Mouse (Mus musculus) CD4-positive, CD25-positive, alpha-beta regulatory T cell, adult 4 months (primary cell): ENCODE measurements around the gene Aurka. TPM values are rescaled to one million over a fixed set of nuclear protein-coding genes. Genes with fewer than 3 reads are reported as not detected.

Source experiments
- ATAC-seq: one replicate; pipeline ENCODE4 v1.8.0; 2017
- polyA plus RNA-seq, 2 experiments: library from polyadenylated mRNA; unstranded; fragments of 100-300 nt; shearing (Covaris generic); gene quantifications; one replicate each; pipeline ENCODE4 v1.2.1; 2017

The Aurka gene
- polyA plus RNA-seq, 2 experiments from 2014 or later, result 4.0 to 9.2 TPM

DNA sequence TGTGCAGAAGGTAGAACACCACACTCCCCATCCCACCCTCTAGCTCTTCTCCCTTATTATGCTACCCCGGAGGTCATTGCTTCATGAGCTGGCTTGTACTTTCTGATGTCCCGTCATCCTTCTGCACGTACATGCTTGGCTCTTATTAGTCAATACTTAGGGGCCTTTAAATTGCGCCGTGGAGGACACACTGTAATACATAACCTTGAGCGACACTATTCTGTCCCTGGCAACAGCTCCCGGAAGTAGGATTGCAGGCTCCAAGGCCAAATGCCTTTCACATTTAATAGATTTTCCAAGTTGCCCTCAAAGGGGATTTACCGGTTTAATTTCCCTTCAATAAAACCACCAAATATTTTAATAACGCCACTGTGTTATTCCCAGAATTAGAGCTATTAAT lies 58.6 kb downstream of the Aurka start:
- no peak for ATAC-seq

DNA sequence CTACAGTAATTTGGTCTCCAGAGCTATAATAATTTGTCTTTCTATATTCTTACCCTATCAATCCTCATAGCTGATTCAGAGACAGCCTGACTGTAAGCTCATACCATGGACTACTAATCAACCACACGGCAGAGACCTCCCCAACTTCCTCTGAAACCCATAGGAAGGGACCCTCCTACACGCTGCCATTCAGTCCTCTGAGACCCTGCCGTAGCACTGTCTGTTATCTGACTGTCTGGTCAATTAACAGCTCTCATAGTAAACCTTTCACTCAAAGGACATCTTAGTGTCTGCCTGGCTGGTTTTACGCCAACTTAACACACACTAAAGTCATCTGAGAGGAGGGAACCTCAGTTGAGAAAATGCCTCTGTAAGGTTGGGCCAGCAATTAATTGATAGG lies 63.8 kb downstream of the Aurka start:
- ATAC-seq, result no peak

Other genes with a start within 250 kb of the Aurka start
- not detected for gene Mc3r, start 122.0 kb downstream of the Aurka start, polyA plus RNA-seq
- gene Fam210b, start 25.0 kb downstream of the Aurka start, polyA plus RNA-seq, result 1 to 10 TPM; 7.8 to 9.8 TPM
- gene Cstf1, start 146 bp upstream of the Aurka start, polyA plus RNA-seq, result 10 to 100 TPM; 37.0 to 48.5 TPM
- gene Cass4, start 23.3 kb upstream of the Aurka start, polyA plus RNA-seq, result 10 to 100 TPM in 1 of 2 experiments, 1 to 10 TPM in 1; 6.8 to 10.5 TPM
- gene Rtf2, start 70.0 kb upstream of the Aurka start, polyA plus RNA-seq, result 100 to 1,000 TPM; 139 to 161 TPM
- 1 to 10 TPM; 3.9 to 4.7 TPM for gene Gcnt7, start 88.1 kb upstream of the Aurka start, polyA plus RNA-seq
- gene Fam209, start 102.0 kb upstream of the Aurka start, polyA plus RNA-seq, result 1 to 10 TPM; 1.6 to 2.5 TPM
- gene Tfap2c, start 179.1 kb upstream of the Aurka start, polyA plus RNA-seq, result under 1 TPM in 1 of 2 experiments, not detected in 1; 0.15 TPM